Mouse (Mus musculus) midbrain, postnatal 0 days (tissue): ENCODE measurements around the gene Rnase12. TPM values are rescaled to one million over a fixed set of nuclear protein-coding genes. Genes with fewer than 3 reads are reported as not detected.
A peak's percentile ranks its signal among the peaks of the same experiment; 100 is the strongest.

Experiments used
- ATAC-seq: fragments of 200-750 bp; cut with Nextera tagmentation; 2 replicates; pipeline ENCODE4 v1.8.0; 2017; ENCODE audit warnings: moderate number of reproducible peaks, mild to moderate bottlenecking, moderate TSS enrichment, moderate library complexity; ENCODE audit not compliant: low FRiP score
- DNase-seq: peaks from one replicate; pipeline ENCODE4 v3.0.0-alpha.2; 2015; ENCODE audit warnings: low spot score
- H3K27ac ChIP-seq: fragments of 300-500 bp; sonication (generic); 2 replicates; pipeline ENCODE4 v1.5.1; 2014; ENCODE audit warnings: low read depth, mild to moderate bottlenecking, low read length, mixed read lengths
- H3K27me3 ChIP-seq: fragments of 300-500 bp; sonication (generic); 2 replicates; pipeline ENCODE4 v1.6.1; 2014; ENCODE audit warnings: low read length, control low read depth, mixed read lengths; ENCODE audit not compliant: insufficient read depth
- H3K36me3 ChIP-seq: fragments of 300-500 bp; sonication (generic); 2 replicates; pipeline ENCODE4 v1.6.1; 2014; ENCODE audit warnings: low read length, control low read depth, mixed read lengths; ENCODE audit not compliant: insufficient read depth
- H3K4me1 ChIP-seq: fragments of 300-500 bp; sonication (generic); 2 replicates; pipeline ENCODE4 v1.6.1; 2014; ENCODE audit warnings: mild to moderate bottlenecking, control low read depth, antibody characterized with exemption, low read length, mixed read lengths; ENCODE audit not compliant: insufficient read depth
- H3K4me2 ChIP-seq: fragments of 300-500 bp; sonication (generic); 2 replicates; pipeline ENCODE4 v1.6.1; 2014; ENCODE audit warnings: low read depth, mild to moderate bottlenecking, low read length, mixed read lengths; ENCODE audit not compliant: poor library complexity, severe bottlenecking
- H3K4me3 ChIP-seq: fragments of 300-500 bp; sonication (generic); 2 replicates; pipeline ENCODE4 v1.5.1; 2014; ENCODE audit warnings: low read depth, mild to moderate bottlenecking, low read length, moderate library complexity
- H3K9ac ChIP-seq: fragments of 300-500 bp; sonication (generic); replicated peaks from 2 replicates; pipeline ENCODE4 v1.6.1; 2014; ENCODE audit warnings: mild to moderate bottlenecking, low read length, moderate library complexity, mixed read lengths; ENCODE audit not compliant: poor library complexity, severe bottlenecking
- H3K9me3 ChIP-seq: fragments of 300-500 bp; sonication (generic); 2 replicates; pipeline ENCODE4 v1.6.1; 2016; ENCODE audit warnings: low read length, control low read depth
- CTCF ChIP-seq: IDR thresholded peaks from 2 replicates; pipeline ENCODE4 v1.5.1; 2016; ENCODE audit warnings: antibody characterized with exemption, mild to moderate bottlenecking
- whole genome bisulfite sequencing: fragments of 180-500 bp; shearing (Covaris S2); extraction: QIAGEN DNeasy Blood & Tissue Kit; methylation state at CpG from one replicate; pipeline ENCODE4 v1.1.7; 2014; 5-methylcytosine and 5-hydroxymethylcytosine counted together
- polyA plus RNA-seq: library from polyadenylated mRNA; unstranded; fragments of >200 nt; fragmentation: Nextera tagmentation; extraction: Ambion mirVana; gene quantifications from 2 replicates; pipeline ENCODE4 v1.2.1, GENCODE M21; 2015
- total RNA-seq: library from RNA; depleted of rRNA; stranded (reverse); fragments of >200 nt; gene quantifications from 2 replicates; pipeline ENCODE4 v1.2.3, GENCODE M21; 2014

The Rnase12 gene
- total and polyA plus RNA-seq, 2 experiments from 2014 or later: not detected

GRCm38 (mm10) chr14:51035206-51035605 is 22.3 kb downstream of the Rnase12 start:
- WGBS: 15% methylated on average over 1 of the region's 1 CpGs
- ATAC-seq (no peak), DNase-seq (no peak)
- Histone ChIP-seq H3K9me3 (no peaks in the 10 kb centered on the region), H3K4me3 (no peak overlapping the region), H3K36me3 (no peaks in the 10 kb centered on the region), H3K27ac (no peak overlapping the region), H3K9ac (no peak overlapping the region), H3K4me1 (no peaks in the 10 kb centered on the region), H3K4me2 (no peak overlapping the region), H3K27me3 (no peaks in the 10 kb centered on the region)
- TF ChIP-seq CTCF: no peak

- no peak overlapping the region for H3K4me3 ChIP-seq
- H3K27ac ChIP-seq: no peak overlapping the region
- no peaks in the 10 kb centered on the region for H3K27me3 ChIP-seq
- no peak for TF ChIP-seq CTCF
- H3K9ac ChIP-seq: no peak overlapping the region
- ATAC-seq (no peak), DNase-seq (no peak)
- no peaks in the 10 kb centered on the region for H3K4me1 ChIP-seq
- H3K4me2 ChIP-seq: no peak overlapping the region
- 62% methylated on average over 3 of the region's 3 CpGs for WGBS
- H3K36me3 ChIP-seq: no peaks in the 10 kb centered on the region
- H3K9me3 ChIP-seq: no peaks in the 10 kb centered on the region
Measured at GRCm38 (mm10) chr14:51027387-51028155, 29.9 kb downstream of the Rnase12 start.

GRCm38 (mm10) chr14:51026391-51027133 is 30.9 kb downstream of the Rnase12 start:
- Histone ChIP-seq H3K27ac (no peak overlapping the region), H3K4me1 (no peaks in the 10 kb centered on the region), H3K4me3 (no peak overlapping the region), H3K9ac (no peak overlapping the region), H3K36me3 (no peaks in the 10 kb centered on the region), H3K4me2 (no peak overlapping the region), H3K27me3 (no peaks in the 10 kb centered on the region), H3K9me3 (no peaks in the 10 kb centered on the region)
- peak; percentile 84 for TF ChIP-seq CTCF
- no peak; the same call in 1 of the 2 replicates for ATAC-seq
- WGBS: 39% methylated on average over 5 of the region's 5 CpGs
- peak; percentile 83 for DNase-seq

GRCm38 (mm10) chr14:51024820-51025219 is 32.6 kb downstream of the Rnase12 start:
- no peak overlapping the region for H3K4me3 ChIP-seq

GRCm38 (mm10) chr14:51023457-51023856 is 34.0 kb downstream of the Rnase12 start:
- WGBS: 89% methylated on average over 4 of the region's 4 CpGs
- no peaks in the 10 kb centered on the region for H3K27me3 ChIP-seq
- no peaks in the 10 kb centered on the region for H3K4me1 ChIP-seq
- H3K9me3 ChIP-seq: no peaks in the 10 kb centered on the region
- no peak overlapping the region for H3K27ac ChIP-seq
- H3K36me3 ChIP-seq: no peaks in the 10 kb centered on the region
- H3K4me3 ChIP-seq: no peak overlapping the region
- no peak overlapping the region for H3K9ac ChIP-seq
- ATAC-seq: no peak
- DNase-seq: no peak
- no peak overlapping the region for H3K4me2 ChIP-seq
- TF ChIP-seq CTCF: no peak

More at GRCm38 (mm10) chr14:51024820-51025219, 32.6 kb downstream of the Rnase12 start:
- no peak overlapping the region for H3K4me2 ChIP-seq
- H3K27ac ChIP-seq: no peak overlapping the region
- 92% methylated on average over 1 of the region's 1 CpGs for WGBS
- no peak for TF ChIP-seq CTCF
- no peak for ATAC-seq
- DNase-seq: no peak
- no peaks in the 10 kb centered on the region for H3K4me1 ChIP-seq
- H3K9me3 ChIP-seq: no peaks in the 10 kb centered on the region
- H3K36me3 ChIP-seq: no peaks in the 10 kb centered on the region
- H3K27me3 ChIP-seq: no peaks in the 10 kb centered on the region
- H3K9ac ChIP-seq: no peak overlapping the region

GRCm38 (mm10) chr14:51017256-51017655 is 40.2 kb downstream of the Rnase12 start:
- DNase-seq: no peak
- WGBS: 82% methylated on average over 3 of the region's 3 CpGs
- Histone ChIP-seq H3K27me3 (no peaks in the 10 kb centered on the region), H3K27ac (no peak overlapping the region), H3K4me2 (no peak overlapping the region), H3K4me3 (no peak overlapping the region), H3K4me1 (no peaks in the 10 kb centered on the region), H3K9ac (no peak overlapping the region), H3K36me3 (no peaks in the 10 kb centered on the region), H3K9me3 (no peaks in the 10 kb centered on the region)
- ATAC-seq: no peak
- TF ChIP-seq CTCF: no peak
